Mouse (Mus musculus): ENCODE measurements around the gene D630003M21Rik.

GRCm38 (mm10) chr2:158169351-158169750 lies 59.7 kb downstream of the D630003M21Rik start:
- TF ChIP-seq GATA2 (IDR thresholded peaks at IDR 0.05; ENCODE audit: borderline replicate concordance, low read depth, low read length) (no peak), CTCF (IDR thresholded peaks at IDR 0.05; ENCODE audit: low read depth, low read length) (no peak), POLR2AphosphoS5 (IDR thresholded peaks at IDR 0.05; ENCODE audit: insufficient replicate concordance, low read depth, low read length) (no peak)

Data from G1E (cell line).